Mouse (Mus musculus) gastrocnemius, postnatal 4 days (tissue): ENCODE measurements around the gene Golga4. TPM values are rescaled to one million over a fixed set of nuclear protein-coding genes. Genes with fewer than 3 reads are reported as not detected.
A peak's percentile ranks its signal among the peaks of the same experiment; 100 is the strongest.

Source experiments
- DNase-seq, 2 experiments: peaks; one replicate each; pipeline ENCODE4 v3.0.0; 2021 to 2022; ENCODE audit warnings: low spot score in 2 of 2, mixed read lengths in 2 of 2
- total RNA-seq, 2 experiments: library from RNA; stranded (reverse); gene quantifications; 2 replicates each; pipeline ENCODE4 v1.2.3; 2021

Golga4 gene
- total RNA-seq, 2 experiments from 2014 or later: 137 to 148 TPM

GRCm38 (mm10) chr9:118520858-118521257 is 14.8 kb downstream of the Golga4 start:
- no peak for DNase-seq

- DNase-seq: no peak
Observed at GRCm38 (mm10) chr9:118521659-118522058, 15.6 kb downstream of the Golga4 start.

- DNase-seq: no peak
Observed at GRCm38 (mm10) chr9:118523738-118524137, 17.7 kb downstream of the Golga4 start.

GRCm38 (mm10) chr9:118527056-118527455 is 21.0 kb downstream of the Golga4 start:
- no peak for DNase-seq

- no peak for DNase-seq
Observed at GRCm38 (mm10) chr9:118529783-118530182, 23.7 kb downstream of the Golga4 start.

- DNase-seq: no peak
Observed at GRCm38 (mm10) chr9:118530679-118531078, 24.6 kb downstream of the Golga4 start.

- DNase-seq: no peak
Observed at GRCm38 (mm10) chr9:118532516-118533205, 26.6 kb downstream of the Golga4 start.

- DNase-seq: no peak
Observed at GRCm38 (mm10) chr9:118536946-118537345, 30.9 kb downstream of the Golga4 start.

- no peak for DNase-seq
Observed at GRCm38 (mm10) chr9:118537463-118538339, 31.6 kb downstream of the Golga4 start.

- DNase-seq: no peak
Observed at GRCm38 (mm10) chr9:118541851-118542250, 35.8 kb downstream of the Golga4 start.

GRCm38 (mm10) chr9:118545146-118545545 is 39.1 kb downstream of the Golga4 start:
- DNase-seq: no peak

- no peak for DNase-seq
Observed at GRCm38 (mm10) chr9:118548651-118549050, 42.6 kb downstream of the Golga4 start.

- DNase-seq: peak in 1 of 2 experiments; percentile 37
Observed at GRCm38 (mm10) chr9:118556951-118557780, 51.1 kb downstream of the Golga4 start.

GRCm38 (mm10) chr9:118563356-118563755 is 57.3 kb downstream of the Golga4 start:
- no peak for DNase-seq

GRCm38 (mm10) chr9:118563866-118564265 is 57.8 kb downstream of the Golga4 start:
- no peak for DNase-seq

- DNase-seq: no peak
Observed at GRCm38 (mm10) chr9:118564696-118565095, 58.6 kb downstream of the Golga4 start.

- no peak for DNase-seq
Observed at GRCm38 (mm10) chr9:118569328-118569727, 63.3 kb downstream of the Golga4 start.

GRCm38 (mm10) chr9:118570865-118571264 is 64.8 kb downstream of the Golga4 start:
- no peak for DNase-seq

GRCm38 (mm10) chr9:118571701-118572100 is 65.6 kb downstream of the Golga4 start:
- DNase-seq: no peak

GRCm38 (mm10) chr9:118574911-118575310 is 68.8 kb downstream of the Golga4 start:
- DNase-seq: no peak

GRCm38 (mm10) chr9:118580371-118580770 is 74.3 kb downstream of the Golga4 start:
- no peak for DNase-seq
